Mouse (Mus musculus): ENCODE results near the gene Icam5. TPM values are rescaled to one million over a fixed set of nuclear protein-coding genes. Genes with fewer than 3 reads are reported as not detected.
"Not testable (repeated sequence)": the region's sequence is repeated elsewhere in the genome, so short reads cannot be mapped to it uniquely, and the experiment has no call there.

The Icam5 gene
- polyA plus RNA-seq, 1 experiment: 0.34 TPM

DNA sequence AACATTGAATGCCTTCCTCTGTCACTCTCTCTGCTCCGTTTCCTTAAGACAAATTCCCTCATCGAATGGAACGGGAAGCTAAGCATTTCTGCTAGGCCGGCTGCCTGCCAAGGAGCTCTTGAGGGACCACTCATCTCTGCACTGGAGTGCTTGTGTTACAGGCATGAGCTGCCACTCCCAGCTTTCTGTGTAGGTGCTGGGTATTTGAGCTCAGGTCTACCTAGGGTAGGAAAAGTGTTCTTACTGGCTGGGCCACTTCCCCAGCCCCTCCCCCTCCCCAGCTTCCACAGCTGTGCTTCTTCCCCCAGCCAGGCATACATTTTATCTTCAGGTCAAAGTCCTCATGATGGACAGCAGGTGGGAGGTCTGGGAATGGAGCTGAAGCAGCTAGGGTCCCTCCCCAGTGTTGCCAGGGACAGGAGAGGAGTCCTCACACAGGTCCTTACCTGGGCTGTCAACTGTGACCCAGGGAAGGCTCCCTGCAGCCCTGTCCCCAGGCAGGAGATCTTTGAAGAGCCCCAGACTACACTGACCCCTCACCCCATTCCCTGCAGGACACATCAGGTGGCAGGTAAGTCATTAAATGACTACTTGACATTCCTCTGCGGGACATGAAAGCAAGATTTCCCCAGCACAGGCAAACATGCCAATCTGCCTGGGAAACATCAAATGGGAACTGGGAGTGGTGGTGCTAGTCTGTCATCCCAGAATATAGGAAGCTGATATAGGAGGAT, 38.5 kb upstream of the Icam5 start:
- 43% methylated on average over 5 of the region's 5 CpGs for WGBS
- no peak for DNase-seq
- no peak overlapping the region for H3K27ac ChIP-seq (ENCODE audit: insufficient read depth, low read depth, low read length)

DNA sequence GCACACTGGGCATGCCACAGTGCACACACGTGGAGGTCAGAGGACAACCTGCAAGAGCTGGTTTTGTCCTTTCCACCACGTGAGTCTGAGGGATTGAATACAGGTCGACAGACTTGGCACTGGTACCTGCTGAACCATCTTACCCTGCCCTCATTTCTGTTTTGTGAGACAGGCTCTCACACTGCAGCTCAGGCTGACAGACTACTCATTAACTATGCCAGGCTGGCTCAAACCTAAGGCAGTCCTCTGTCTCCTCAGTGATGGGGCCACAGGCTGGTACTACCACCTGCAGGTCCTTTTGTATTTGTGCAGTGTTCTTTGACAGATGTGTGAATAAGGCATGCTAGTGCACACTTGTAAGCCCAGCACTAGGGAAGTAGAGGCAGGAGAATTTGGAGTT, 36.8 kb upstream of the Icam5 start:
- Histone ChIP-seq H3K27ac (ENCODE audit: insufficient read depth, low read depth, low read length) (no peak overlapping the region), H3K4me1 (ENCODE audit: control insufficient read depth, insufficient read depth, low read length) (peaks cover 5% of the 10 kb centered on the region; the same call in 1 of the 2 replicates), H3K27me3 (replicated peaks; ENCODE audit: control insufficient read depth, insufficient read depth, low read length) (no peaks in the 10 kb centered on the region), H3K4me3 (ENCODE audit: insufficient read depth, low read depth, low read length) (no peak overlapping the region), H3K36me3 (ENCODE audit: control insufficient read depth, insufficient read depth, low read length) (no peaks in the 10 kb centered on the region)
- DNase-seq: peak; percentile 89
- 38% methylated on average over 3 of the region's 3 CpGs for WGBS
- TF ChIP-seq CTCF (conservative IDR thresholded peaks at IDR 0.05; ENCODE audit: insufficient read depth, insufficient read length, low read depth, low read length) (peak; percentile 49), POLR2A (IDR thresholded peaks at IDR 0.05; ENCODE audit: low read depth, low read length) (no peak)

More for the DNA sequence above, 38.5 kb upstream of the Icam5 start:
- Histone ChIP-seq H3K36me3 (ENCODE audit: control insufficient read depth, insufficient read depth, low read length) (no peaks in the 10 kb centered on the region), H3K4me1 (ENCODE audit: control insufficient read depth, insufficient read depth, low read length) (peaks cover 5% of the 10 kb centered on the region; the same call in 1 of the 2 replicates), H3K27me3 (replicated peaks; ENCODE audit: control insufficient read depth, insufficient read depth, low read length) (no peaks in the 10 kb centered on the region), H3K4me3 (ENCODE audit: insufficient read depth, low read depth, low read length) (no peak overlapping the region)
- TF ChIP-seq POLR2A (IDR thresholded peaks at IDR 0.05; ENCODE audit: low read depth, low read length) (no peak), CTCF (conservative IDR thresholded peaks at IDR 0.05; ENCODE audit: insufficient read depth, insufficient read length, low read depth, low read length) (no peak)

DNA sequence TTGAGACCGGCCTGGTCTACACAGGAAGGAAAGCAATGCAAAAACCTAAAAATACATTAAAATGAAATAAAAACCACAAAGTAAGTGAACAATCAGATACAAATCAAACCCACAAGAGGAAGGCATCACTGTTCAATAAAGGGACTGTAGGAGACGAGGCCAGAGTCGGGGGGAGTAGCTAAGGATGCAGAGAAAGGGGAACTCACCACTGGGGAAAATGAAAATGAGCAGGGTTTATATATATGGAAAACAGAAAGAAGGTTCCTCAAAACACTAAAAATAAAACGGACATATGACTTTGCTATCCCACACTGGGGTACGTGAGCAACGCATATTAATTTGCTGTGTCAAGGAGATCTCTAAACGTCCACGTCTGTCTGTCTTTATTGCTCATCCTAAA, 34.8 kb upstream of the Icam5 start:
- no peak for DNase-seq
- no peaks in the 10 kb centered on the region; the same call in 1 of the 2 replicates for H3K4me1 ChIP-seq (ENCODE audit: control insufficient read depth, insufficient read depth, low read length)
- H3K4me3 ChIP-seq (ENCODE audit: insufficient read depth, low read depth, low read length): no peak overlapping the region
- no peaks in the 10 kb centered on the region for H3K27me3 ChIP-seq (replicated peaks; ENCODE audit: control insufficient read depth, insufficient read depth, low read length)
- H3K36me3 ChIP-seq (ENCODE audit: control insufficient read depth, insufficient read depth, low read length): no peaks in the 10 kb centered on the region
- no peak overlapping the region for H3K27ac ChIP-seq (ENCODE audit: insufficient read depth, low read depth, low read length)
- TF ChIP-seq CTCF (conservative IDR thresholded peaks at IDR 0.05; ENCODE audit: insufficient read depth, insufficient read length, low read depth, low read length) (no peak), POLR2A (IDR thresholded peaks at IDR 0.05; ENCODE audit: low read depth, low read length) (no peak)
- WGBS: 86% methylated on average over 8 of the region's 8 CpGs

DNA sequence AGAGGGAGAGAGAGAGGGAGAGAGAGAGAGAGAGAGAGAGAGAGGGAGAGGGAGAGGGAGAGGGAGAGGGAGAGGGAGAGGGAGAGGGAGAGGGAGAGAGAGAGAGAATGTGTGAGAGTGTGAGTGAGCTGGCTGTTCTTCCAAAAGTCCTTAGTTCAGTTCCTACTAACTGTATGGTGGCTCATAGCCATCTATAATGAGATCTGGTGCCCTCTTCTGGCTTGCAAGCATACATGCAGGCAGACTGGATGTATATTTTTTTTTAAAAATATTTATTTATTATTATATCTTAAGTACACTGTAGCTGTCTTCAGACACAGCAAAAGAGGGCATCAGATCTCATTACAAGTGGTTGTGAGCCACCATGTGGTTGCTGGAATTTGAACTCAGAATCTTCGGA, 33.5 kb upstream of the Icam5 start:
- H3K4me3 ChIP-seq (ENCODE audit: insufficient read depth, low read depth, low read length); H3K27ac ChIP-seq (ENCODE audit: insufficient read depth, low read depth, low read length); H3K27me3 ChIP-seq (replicated peaks; ENCODE audit: control insufficient read depth, insufficient read depth, low read length); H3K36me3 ChIP-seq (ENCODE audit: control insufficient read depth, insufficient read depth, low read length); H3K4me1 ChIP-seq (ENCODE audit: control insufficient read depth, insufficient read depth, low read length); DNase-seq: not testable (repeated sequence)
- WGBS: 64% methylated on average over 1 of the region's 1 CpGs

DNA sequence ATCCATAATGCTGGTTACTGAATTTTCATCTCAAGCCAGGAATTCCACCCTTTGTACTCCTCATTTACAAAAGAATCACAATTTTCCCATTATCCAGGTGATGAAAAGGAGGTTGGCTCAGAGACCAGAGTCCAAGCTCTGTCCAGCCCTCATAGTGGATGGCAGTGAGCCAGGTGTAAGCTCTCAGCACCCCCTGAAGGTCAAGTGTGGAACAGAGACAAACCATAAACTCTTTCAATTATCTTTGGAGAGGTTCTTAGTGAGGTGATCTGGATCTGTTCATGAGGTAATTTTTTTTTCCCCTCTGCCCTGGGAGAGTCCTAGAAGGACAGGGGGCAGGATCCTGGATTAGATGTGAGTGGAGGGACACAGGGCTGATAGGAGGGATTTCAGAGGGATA, 31.1 kb upstream of the Icam5 start:
- DNase-seq: peak; percentile 82
- H3K27ac ChIP-seq (ENCODE audit: insufficient read depth, low read depth, low read length): peak overlapping the region; percentile 24
- no peak for TF ChIP-seq POLR2A (IDR thresholded peaks at IDR 0.05; ENCODE audit: low read depth, low read length)
- peak; percentile 56 for TF ChIP-seq CTCF (conservative IDR thresholded peaks at IDR 0.05; ENCODE audit: insufficient read depth, insufficient read length, low read depth, low read length)

DNA sequence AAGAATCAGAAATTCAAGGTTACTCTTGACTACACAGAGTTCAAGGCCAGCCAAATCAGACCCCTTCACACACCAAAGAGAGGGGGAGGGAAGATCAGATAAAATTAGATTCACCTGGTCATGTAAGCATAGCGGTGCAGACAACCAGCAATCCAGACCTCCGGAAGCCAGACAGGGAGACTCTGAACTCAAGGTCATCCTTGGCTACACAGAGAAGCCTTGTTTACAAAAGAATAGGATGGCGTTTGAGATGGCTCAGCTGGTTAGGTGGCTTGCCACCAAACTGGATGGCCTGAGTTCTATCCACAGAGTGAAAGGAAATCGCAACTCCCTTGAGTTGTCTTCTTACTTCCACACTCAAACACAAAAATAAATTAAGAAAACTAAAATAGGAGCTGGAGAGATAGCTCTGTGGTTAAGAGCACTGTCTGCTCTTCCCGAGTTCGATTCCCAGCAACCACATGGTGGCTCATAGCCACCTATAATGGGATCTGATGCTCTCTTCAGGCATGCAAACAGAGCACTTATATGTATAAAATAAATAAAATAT, 30.1 kb upstream of the Icam5 start:
- Histone ChIP-seq H3K27me3 (replicated peaks; ENCODE audit: control insufficient read depth, insufficient read depth, low read length) (no peaks in the 10 kb centered on the region), H3K27ac (ENCODE audit: insufficient read depth, low read depth, low read length) (no peak overlapping the region), H3K4me3 (ENCODE audit: insufficient read depth, low read depth, low read length) (no peak overlapping the region), H3K36me3 (ENCODE audit: control insufficient read depth, insufficient read depth, low read length) (no peaks in the 10 kb centered on the region; the same call in 1 of the 2 replicates), H3K4me1 (ENCODE audit: control insufficient read depth, insufficient read depth, low read length) (no peaks in the 10 kb centered on the region; the same call in 1 of the 2 replicates)
- no peak for DNase-seq
- TF ChIP-seq CTCF (conservative IDR thresholded peaks at IDR 0.05; ENCODE audit: insufficient read depth, insufficient read length, low read depth, low read length) (no peak), POLR2A (IDR thresholded peaks at IDR 0.05; ENCODE audit: low read depth, low read length) (no peak)
- WGBS: 48% methylated on average over 6 of the region's 6 CpGs

More for the DNA sequence above, 31.1 kb upstream of the Icam5 start:
- Histone ChIP-seq H3K36me3 (ENCODE audit: control insufficient read depth, insufficient read depth, low read length) (no peaks in the 10 kb centered on the region; the same call in 1 of the 2 replicates), H3K4me3 (ENCODE audit: insufficient read depth, low read depth, low read length) (no peak overlapping the region), H3K27me3 (replicated peaks; ENCODE audit: control insufficient read depth, insufficient read depth, low read length) (no peaks in the 10 kb centered on the region), H3K4me1 (ENCODE audit: control insufficient read depth, insufficient read depth, low read length) (no peaks in the 10 kb centered on the region; the same call in 1 of the 2 replicates)

DNA sequence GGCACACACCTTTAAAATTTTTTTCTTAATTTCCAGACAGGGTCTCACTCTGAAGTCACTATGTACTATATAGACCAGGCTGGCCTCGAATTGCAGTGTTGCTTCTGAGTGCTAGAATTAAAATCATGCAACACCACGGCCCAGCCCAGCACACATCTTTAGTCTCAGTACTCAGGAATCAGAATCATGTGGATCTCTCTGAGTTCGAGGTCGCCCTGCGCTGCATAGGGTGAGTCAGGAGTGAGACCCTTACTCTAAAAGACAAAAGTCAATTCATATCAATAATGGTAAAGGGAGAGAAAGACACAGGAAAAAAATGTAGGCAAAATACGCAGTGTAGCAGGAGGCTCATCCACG, 29.6 kb upstream of the Icam5 start:
- no peak for DNase-seq
- WGBS: 8% methylated on average over 7 of the region's 7 CpGs
- H3K27ac ChIP-seq (ENCODE audit: insufficient read depth, low read depth, low read length): peak overlapping the region; percentile 22; the same call in 1 of the 2 replicates
- H3K27me3 ChIP-seq (replicated peaks; ENCODE audit: control insufficient read depth, insufficient read depth, low read length): no peaks in the 10 kb centered on the region
- H3K4me3 ChIP-seq (ENCODE audit: insufficient read depth, low read depth, low read length): peak overlapping the region; percentile 54
- TF ChIP-seq POLR2A (IDR thresholded peaks at IDR 0.05; ENCODE audit: low read depth, low read length) (no peak), CTCF (conservative IDR thresholded peaks at IDR 0.05; ENCODE audit: insufficient read depth, insufficient read length, low read depth, low read length) (no peak)
- H3K36me3 ChIP-seq (ENCODE audit: control insufficient read depth, insufficient read depth, low read length): no peaks in the 10 kb centered on the region; the same call in 1 of the 2 replicates
- no peaks in the 10 kb centered on the region; the same call in 1 of the 2 replicates for H3K4me1 ChIP-seq (ENCODE audit: control insufficient read depth, insufficient read depth, low read length)
